Mouse (Mus musculus): ENCODE measurements at regions not wholly inside any gene's neighbourhood (a gene's known extent, or its start where the extent isn't known, plus 50 kb on each side); places are given as distances from the start of the nearest gene placed in this dataset.

- Histone ChIP-seq H3K4me3 (no peak overlapping the region), H3K36me3 (ENCODE audit: control insufficient read depth, insufficient read depth) (no peaks in the 10 kb centered on the region), H3ac (ENCODE audit: control insufficient read depth, insufficient read length) (no peak overlapping the region), H3K4me2 (ENCODE audit: low read depth) (no peak overlapping the region), H3K27me3 (ENCODE audit: control insufficient read depth, insufficient read depth, insufficient read length) (no peaks in the 10 kb centered on the region), H3K79me2 (ENCODE audit: control insufficient read depth, insufficient read depth) (no peaks in the 10 kb centered on the region)
- TF ChIP-seq MYOG (IDR thresholded peaks at IDR 0.05; ENCODE audit: control insufficient read depth in 1 of 3, insufficient read depth in 1 of 3, insufficient read length in 2 of 3, low read depth in 2 of 3): no peak
- TF ChIP-seq POLR2A (IDR thresholded peaks at IDR 0.05; ENCODE audit: insufficient read length, low read depth): no peak
- TF ChIP-seq E2F4 (IDR thresholded peaks at IDR 0.05; ENCODE audit: insufficient read depth): no peak
- TF ChIP-seq REST (IDR thresholded peaks at IDR 0.05; ENCODE audit: insufficient read depth, insufficient read length): no peak
- TF ChIP-seq POLR2AphosphoS2 (IDR thresholded peaks at IDR 0.05; ENCODE audit: insufficient read length, low read depth): no peak
- no peak for TF ChIP-seq USF1 (IDR thresholded peaks at IDR 0.05; ENCODE audit: low read depth)
- no peak for TF ChIP-seq TCF3 (IDR thresholded peaks at IDR 0.05; ENCODE audit: insufficient read length, low read depth)
- no peak for TF ChIP-seq TCF12 (IDR thresholded peaks at IDR 0.05; ENCODE audit: insufficient read depth, poor library complexity, severe bottlenecking)
Observed at GRCm38 (mm10) chr10:23704048-23704447, 83.0 kb downstream of the Rps12 start.

GRCm38 (mm10) chr10:23691291-23691690, 95.8 kb downstream of the Rps12 start:
- Histone ChIP-seq H3K79me2 (ENCODE audit: control insufficient read depth, insufficient read depth) (no peaks in the 10 kb centered on the region), H3ac (ENCODE audit: control insufficient read depth, insufficient read length) (no peak overlapping the region), H3K36me3 (ENCODE audit: control insufficient read depth, insufficient read depth) (no peaks in the 10 kb centered on the region), H3K4me3 (no peak overlapping the region), H3K4me2 (ENCODE audit: low read depth) (no peak overlapping the region), H3K27me3 (ENCODE audit: control insufficient read depth, insufficient read depth, insufficient read length) (no peaks in the 10 kb centered on the region)
- TF ChIP-seq MYOD1 (IDR thresholded peaks at IDR 0.05; ENCODE audit: control insufficient read depth in 1 of 3, insufficient read length in 2 of 3, low read depth in 2 of 3) (no peak), TCF12 (IDR thresholded peaks at IDR 0.05; ENCODE audit: insufficient read depth, poor library complexity, severe bottlenecking) (no peak), MYOG (IDR thresholded peaks at IDR 0.05; ENCODE audit: control insufficient read depth in 1 of 3, insufficient read depth in 1 of 3, insufficient read length in 2 of 3, low read depth in 2 of 3) (no peak), CEBPB (IDR thresholded peaks at IDR 0.05; ENCODE audit: insufficient read depth, poor library complexity, severe bottlenecking) (no peak), E2F4 (IDR thresholded peaks at IDR 0.05; ENCODE audit: insufficient read depth) (no peak), SRF (IDR thresholded peaks at IDR 0.05; ENCODE audit: control insufficient read depth, insufficient read length, low read depth) (no peak), TCF3 (IDR thresholded peaks at IDR 0.05; ENCODE audit: insufficient read length, low read depth) (no peak), POLR2AphosphoS2 (IDR thresholded peaks at IDR 0.05; ENCODE audit: insufficient read length, low read depth) (no peak), POLR2A (IDR thresholded peaks at IDR 0.05; ENCODE audit: insufficient read length, low read depth) (no peak), MAX (IDR thresholded peaks at IDR 0.05; ENCODE audit: low read depth) (no peak), USF1 (IDR thresholded peaks at IDR 0.05; ENCODE audit: low read depth) (no peak), REST (IDR thresholded peaks at IDR 0.05; ENCODE audit: insufficient read depth, insufficient read length) (no peak)

GRCm38 (mm10) chr10:23686969-23687368, 100.1 kb downstream of the Rps12 start:
- Histone ChIP-seq H3ac (ENCODE audit: control insufficient read depth, insufficient read length) (no peak overlapping the region), H3K36me3 (ENCODE audit: control insufficient read depth, insufficient read depth) (no peaks in the 10 kb centered on the region), H3K4me3 (no peak overlapping the region), H3K79me2 (ENCODE audit: control insufficient read depth, insufficient read depth) (no peaks in the 10 kb centered on the region), H3K4me2 (ENCODE audit: low read depth) (peak overlapping the region; percentile 50), H3K27me3 (ENCODE audit: control insufficient read depth, insufficient read depth, insufficient read length) (no peaks in the 10 kb centered on the region)
- no peak for TF ChIP-seq E2F4 (IDR thresholded peaks at IDR 0.05; ENCODE audit: insufficient read depth)
- TF ChIP-seq USF1 (IDR thresholded peaks at IDR 0.05; ENCODE audit: low read depth): no peak
- no peak for TF ChIP-seq TCF3 (IDR thresholded peaks at IDR 0.05; ENCODE audit: insufficient read length, low read depth)
- TF ChIP-seq CEBPB (IDR thresholded peaks at IDR 0.05; ENCODE audit: insufficient read depth, poor library complexity, severe bottlenecking): no peak
- no peak for TF ChIP-seq TCF12 (IDR thresholded peaks at IDR 0.05; ENCODE audit: insufficient read depth, poor library complexity, severe bottlenecking)
- no peak for TF ChIP-seq REST (IDR thresholded peaks at IDR 0.05; ENCODE audit: insufficient read depth, insufficient read length)
- TF ChIP-seq SRF (IDR thresholded peaks at IDR 0.05; ENCODE audit: control insufficient read depth, insufficient read length, low read depth): no peak
- no peak for TF ChIP-seq MYOD1 (IDR thresholded peaks at IDR 0.05; ENCODE audit: control insufficient read depth in 1 of 3, insufficient read length in 2 of 3, low read depth in 2 of 3)
- TF ChIP-seq POLR2A (IDR thresholded peaks at IDR 0.05; ENCODE audit: insufficient read length, low read depth): no peak
- TF ChIP-seq MYOG (IDR thresholded peaks at IDR 0.05; ENCODE audit: control insufficient read depth in 1 of 3, insufficient read depth in 1 of 3, insufficient read length in 2 of 3, low read depth in 2 of 3): no peak

GRCm38 (mm10) chr10:23683078-23683477, 104.0 kb downstream of the Rps12 start:
- H3K27me3 ChIP-seq (ENCODE audit: control insufficient read depth, insufficient read depth, insufficient read length): no peaks in the 10 kb centered on the region
- no peaks in the 10 kb centered on the region for H3K79me2 ChIP-seq (ENCODE audit: control insufficient read depth, insufficient read depth)
- H3K36me3 ChIP-seq (ENCODE audit: control insufficient read depth, insufficient read depth): no peaks in the 10 kb centered on the region
- H3K4me2 ChIP-seq (ENCODE audit: low read depth): no peak overlapping the region
- TF ChIP-seq USF1 (IDR thresholded peaks at IDR 0.05; ENCODE audit: low read depth): no peak
- TF ChIP-seq POLR2A (IDR thresholded peaks at IDR 0.05; ENCODE audit: insufficient read length, low read depth): no peak
- no peak for TF ChIP-seq MAX (IDR thresholded peaks at IDR 0.05; ENCODE audit: low read depth)
- no peak for TF ChIP-seq POLR2AphosphoS2 (IDR thresholded peaks at IDR 0.05; ENCODE audit: insufficient read length, low read depth)
- TF ChIP-seq SRF (IDR thresholded peaks at IDR 0.05; ENCODE audit: control insufficient read depth, insufficient read length, low read depth): no peak
- no peak for TF ChIP-seq MYOG (IDR thresholded peaks at IDR 0.05; ENCODE audit: control insufficient read depth in 1 of 3, insufficient read depth in 1 of 3, insufficient read length in 2 of 3, low read depth in 2 of 3)
- no peak for TF ChIP-seq TCF3 (IDR thresholded peaks at IDR 0.05; ENCODE audit: insufficient read length, low read depth)
- no peak for TF ChIP-seq MYOD1 (IDR thresholded peaks at IDR 0.05; ENCODE audit: control insufficient read depth in 1 of 3, insufficient read length in 2 of 3, low read depth in 2 of 3)
- no peak for TF ChIP-seq REST (IDR thresholded peaks at IDR 0.05; ENCODE audit: insufficient read depth, insufficient read length)
- TF ChIP-seq TCF12 (IDR thresholded peaks at IDR 0.05; ENCODE audit: insufficient read depth, poor library complexity, severe bottlenecking): no peak
- no peak for TF ChIP-seq E2F4 (IDR thresholded peaks at IDR 0.05; ENCODE audit: insufficient read depth)
- TF ChIP-seq CEBPB (IDR thresholded peaks at IDR 0.05; ENCODE audit: insufficient read depth, poor library complexity, severe bottlenecking): no peak
- H3K4me3 ChIP-seq: no peak overlapping the region
- no peak overlapping the region for H3ac ChIP-seq (ENCODE audit: control insufficient read depth, insufficient read length)

Measured in myocyte (in vitro differentiated cells).